Mouse (Mus musculus) erythroblast, embryonic 14.5 days (primary cell): Measurements from ENCODE around the gene Ufc1. TPM values are rescaled to one million over a fixed set of nuclear protein-coding genes. Genes with fewer than 3 reads are reported as not detected.
"Not testable (repeated sequence)": the region's sequence is repeated elsewhere in the genome, so short reads cannot be mapped to it uniquely, and the experiment has no call there.

Experiments used
- H3K27me3 ChIP-seq: 2 replicates; pipeline ENCODE4 v1.6.1; 2012; ENCODE audit warnings: inconsistent platforms; ENCODE audit not compliant: control insufficient read depth
- H3K36me3 ChIP-seq: 2 replicates; pipeline ENCODE4 v1.6.1; 2012; ENCODE audit warnings: mild to moderate bottlenecking, inconsistent platforms; ENCODE audit not compliant: control insufficient read depth
- H3K4me1 ChIP-seq: 2 replicates; pipeline ENCODE4 v1.6.1; 2012; ENCODE audit warnings: inconsistent platforms; ENCODE audit not compliant: control insufficient read depth
- H3K4me3 ChIP-seq: replicated peaks from 2 replicates; pipeline ENCODE3; 2012; ENCODE audit warnings: moderate library complexity, mild to moderate bottlenecking, inconsistent platforms
- H3K9me3 ChIP-seq: 2 replicates; pipeline ENCODE4 v1.6.1; 2012; ENCODE audit warnings: low read length, inconsistent platforms, mixed read lengths; ENCODE audit not compliant: control insufficient read depth
- GATA1 ChIP-seq: IDR thresholded peaks from 2 replicates; pipeline ENCODE4 v1.6.1; 2012; ENCODE audit warnings: low read length, inconsistent platforms, mixed read lengths
- TAL1 ChIP-seq: IDR thresholded peaks from 3 replicates; pipeline ENCODE4 v1.6.1; 2012; ENCODE audit warnings: low read length, inconsistent platforms, mixed read lengths
- polyA plus RNA-seq: library from polyadenylated mRNA; stranded (reverse); fragments of >175 nt; gene quantifications from 2 replicates; pipeline ENCODE4 v1.2.3, GENCODE M21; 2012

Ufc1 gene
- 3.9 and 4.8 TPM in 2 replicates for polyA plus RNA-seq

DNA sequence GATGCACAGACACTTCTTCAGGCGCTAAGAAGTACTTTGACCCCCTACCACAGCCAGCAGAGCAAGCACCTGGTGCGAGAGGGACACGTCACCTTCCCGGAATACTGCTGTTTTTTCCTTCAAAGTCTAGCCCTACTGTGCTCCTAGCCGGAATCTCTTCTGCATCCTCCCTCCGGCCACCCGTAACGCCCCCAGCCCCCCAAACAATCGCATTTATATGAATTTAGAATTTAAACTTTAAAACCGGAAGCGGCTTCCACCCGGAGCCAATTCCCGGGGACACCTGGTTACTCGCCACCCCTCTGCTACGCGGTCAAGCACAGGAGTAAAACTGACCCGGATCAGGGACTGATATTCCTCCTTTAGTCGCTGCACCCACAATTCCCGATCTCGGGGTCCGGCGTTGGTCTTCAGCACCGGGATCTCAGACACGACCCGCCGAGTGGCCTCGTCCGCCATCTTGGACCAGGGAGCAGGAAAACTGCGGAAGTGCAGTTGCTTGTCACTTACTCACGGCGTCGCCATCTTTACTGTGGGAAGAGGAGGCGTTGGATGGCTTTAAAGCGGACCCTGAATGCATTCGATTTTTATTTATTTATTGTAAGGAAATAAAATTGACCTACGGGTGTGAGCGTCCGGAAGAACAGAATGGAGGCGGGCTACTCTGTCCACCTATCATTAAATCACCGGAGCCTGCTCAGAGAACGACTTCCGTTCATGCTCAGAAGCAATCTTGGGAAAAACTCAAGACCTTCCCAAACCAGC lies at the start of gene Ufc1:
Ufc1 (minus strand) TSS at position 727 of the 765 bp plus-strand sequence.
- Histone ChIP-seq H3K4me1 (peaks cover 38% of the 10 kb centered on the region), H3K4me3 (peak within 1 kb of the TSS; percentile 96), H3K27me3 (peaks cover 34% of the 10 kb centered on the region), H3K9me3 (peaks cover 5% of the 10 kb centered on the region; the same call in 1 of the 2 replicates), H3K36me3 (peaks cover 11% of the 10 kb centered on the region)
- no peak for TF ChIP-seq TAL1
- no peak for TF ChIP-seq GATA1

DNA sequence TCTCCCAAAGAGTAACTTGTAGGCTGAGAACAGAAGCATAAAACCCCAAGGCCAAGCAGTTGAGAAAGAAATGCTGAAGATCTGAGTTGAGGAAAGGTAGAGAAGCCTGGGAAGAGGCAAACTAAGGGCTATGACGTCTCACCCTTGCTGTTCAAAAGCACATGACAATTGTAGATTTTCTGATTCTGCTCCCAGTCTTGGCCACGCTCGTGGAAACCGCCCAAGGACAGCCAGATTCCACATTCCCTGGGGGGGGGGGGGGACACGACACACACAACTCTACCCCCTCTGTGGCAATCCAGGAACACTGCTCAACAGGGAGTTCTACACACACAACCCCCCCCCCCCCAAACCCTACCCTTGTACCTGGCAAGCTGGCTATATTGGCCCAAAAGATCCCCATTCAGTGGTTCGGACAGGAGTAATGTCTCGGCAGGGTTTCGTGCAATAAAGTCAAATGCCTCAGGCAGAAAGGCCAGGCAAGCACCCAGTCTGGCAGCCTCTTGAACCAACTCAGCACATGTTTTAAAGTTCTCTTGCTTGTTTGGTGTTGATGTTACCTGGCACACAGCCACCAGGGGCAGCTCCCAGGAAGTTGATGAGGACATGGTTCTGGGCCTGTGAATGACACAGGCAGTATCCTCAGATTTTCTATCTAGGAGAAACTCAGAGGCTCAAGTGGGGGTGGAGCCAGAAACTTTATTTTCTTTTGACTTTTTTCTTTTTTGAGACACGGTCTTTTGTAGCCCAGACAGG lies 49.3 kb upstream of the Ufc1 start:
- Histone ChIP-seq H3K36me3 (peaks cover 62% of the 10 kb centered on the region), H3K9me3 (no peaks in the 10 kb centered on the region), H3K4me3 (peak overlapping the region; percentile 96), H3K27me3 (no peaks in the 10 kb centered on the region), H3K4me1 (peaks cover 53% of the 10 kb centered on the region)
- TF ChIP-seq TAL1 (no peak), GATA1 (no peak)

DNA sequence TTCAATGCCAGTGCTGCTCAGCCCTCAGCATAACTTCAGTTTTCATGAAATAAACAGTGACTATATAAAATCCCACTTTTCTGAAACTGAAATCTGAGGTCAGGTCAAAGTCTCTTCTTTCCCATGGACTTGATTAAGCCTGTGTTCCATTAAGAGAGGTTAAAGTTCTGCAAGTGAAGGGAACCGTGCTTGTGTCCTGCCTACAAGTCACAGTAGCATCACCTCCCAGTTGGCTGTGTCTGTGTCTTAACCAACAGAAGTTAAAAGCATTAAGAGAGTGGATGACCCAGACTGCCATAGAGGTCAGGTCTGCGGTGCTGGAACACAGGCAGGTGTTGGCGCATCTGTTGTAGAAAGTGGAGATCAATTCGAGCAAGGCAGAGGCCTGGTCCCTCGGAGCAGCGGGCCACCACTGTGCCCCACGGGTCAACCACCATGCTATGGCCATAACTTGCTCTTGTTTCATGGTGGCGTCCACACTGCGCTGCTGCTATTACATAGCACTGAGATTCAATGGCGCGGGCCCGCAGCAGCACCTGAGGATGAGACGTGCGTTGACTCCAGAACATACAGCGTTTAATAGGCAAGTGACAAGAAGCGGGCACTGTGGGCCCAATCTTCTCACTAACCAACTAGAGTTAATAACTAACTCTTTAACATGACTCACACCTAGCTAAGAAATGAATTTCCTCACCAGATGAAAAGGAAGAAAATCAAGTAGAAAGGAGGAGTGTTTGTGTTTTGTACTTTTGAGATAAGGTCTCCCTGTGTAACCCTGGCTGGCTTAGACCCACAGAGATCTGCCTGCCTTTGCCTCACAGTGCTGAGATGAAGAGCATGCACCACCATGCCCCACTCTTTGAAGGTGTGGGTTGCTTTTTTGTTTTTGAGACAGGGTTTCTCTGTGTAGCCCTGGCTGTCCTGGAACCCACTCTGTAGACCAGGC lies 47.7 kb upstream of the Ufc1 start:
- H3K36me3 ChIP-seq = peaks cover 72% of the 10 kb centered on the region
- H3K4me3 ChIP-seq = no peak overlapping the region
- H3K9me3 ChIP-seq = no peaks in the 10 kb centered on the region
- H3K4me1 ChIP-seq = peaks cover 43% of the 10 kb centered on the region
- no peaks in the 10 kb centered on the region for H3K27me3 ChIP-seq
- TF ChIP-seq GATA1 (no peak), TAL1 (no peak)

DNA sequence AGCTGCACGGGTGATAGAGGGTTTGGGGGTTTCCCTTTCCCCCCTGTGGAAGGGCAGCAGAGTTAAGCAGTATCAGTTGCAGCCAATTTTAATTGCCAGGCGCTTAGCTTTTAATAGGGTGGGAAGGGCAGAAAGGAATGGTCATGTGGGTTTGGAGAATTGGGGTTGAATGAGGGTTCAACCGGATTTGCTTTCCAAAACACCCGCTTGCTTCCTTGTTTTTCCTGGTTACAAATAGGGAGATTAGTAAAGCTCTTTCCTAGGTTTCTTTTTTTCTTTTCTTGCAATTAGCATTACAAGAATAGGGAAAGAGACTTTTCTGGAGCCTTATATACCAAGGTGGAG lies 35.4 kb upstream of the Ufc1 start:
- peak overlapping the region; percentile 99 for H3K4me3 ChIP-seq
- no peaks in the 10 kb centered on the region for H3K9me3 ChIP-seq
- H3K27me3 ChIP-seq = no peaks in the 10 kb centered on the region
- TF ChIP-seq GATA1 (no peak), TAL1 (no peak)
- H3K36me3 ChIP-seq = peaks cover 39% of the 10 kb centered on the region
- H3K4me1 ChIP-seq = peaks cover 52% of the 10 kb centered on the region

DNA sequence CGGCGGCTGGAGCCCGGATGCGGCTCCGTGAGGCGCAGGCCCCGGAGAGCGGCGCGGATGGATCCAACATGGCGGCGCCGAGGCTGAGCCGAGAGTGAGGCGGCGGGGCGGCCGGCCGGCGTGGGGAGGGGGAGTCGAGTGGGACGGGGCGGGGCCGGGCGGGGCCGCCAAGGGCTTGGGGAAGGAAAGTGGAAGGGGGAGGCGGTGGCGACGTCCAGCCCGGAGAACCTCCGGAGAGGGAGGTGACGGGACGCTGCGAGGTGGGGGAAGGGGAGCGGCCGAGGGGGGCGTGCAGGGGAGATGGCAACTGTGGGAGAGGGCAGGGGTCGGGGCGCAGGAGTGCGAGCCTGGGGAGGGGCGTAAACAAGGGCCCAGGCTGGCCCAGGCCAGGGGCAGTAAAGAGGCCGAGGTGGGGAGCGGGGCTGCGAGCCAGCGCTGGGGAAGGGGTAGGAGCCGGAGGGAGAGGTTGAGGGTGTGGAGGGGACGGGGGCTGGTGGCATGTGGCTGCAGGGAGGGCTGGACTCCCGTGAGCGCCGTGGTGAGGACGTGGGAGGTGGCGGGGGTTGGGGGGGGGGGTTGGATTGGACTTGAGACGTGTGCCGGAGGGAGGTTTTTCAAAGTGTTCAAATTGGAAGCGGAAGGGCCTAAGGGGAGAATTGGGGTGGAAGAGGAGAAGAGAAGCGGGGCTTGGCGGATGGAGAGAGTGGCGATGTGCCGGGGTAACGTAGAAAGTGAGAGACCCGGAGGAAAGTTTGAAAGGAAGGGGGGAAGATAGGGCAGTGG lies 34.8 kb upstream of the Ufc1 start:
- Histone ChIP-seq H3K4me3 (peak overlapping the region; percentile 99), H3K4me1 (peaks cover 52% of the 10 kb centered on the region), H3K27me3 (no peaks in the 10 kb centered on the region), H3K9me3 (no peaks in the 10 kb centered on the region), H3K36me3 (peaks cover 41% of the 10 kb centered on the region)
- no peak for TF ChIP-seq GATA1
- no peak for TF ChIP-seq TAL1

DNA sequence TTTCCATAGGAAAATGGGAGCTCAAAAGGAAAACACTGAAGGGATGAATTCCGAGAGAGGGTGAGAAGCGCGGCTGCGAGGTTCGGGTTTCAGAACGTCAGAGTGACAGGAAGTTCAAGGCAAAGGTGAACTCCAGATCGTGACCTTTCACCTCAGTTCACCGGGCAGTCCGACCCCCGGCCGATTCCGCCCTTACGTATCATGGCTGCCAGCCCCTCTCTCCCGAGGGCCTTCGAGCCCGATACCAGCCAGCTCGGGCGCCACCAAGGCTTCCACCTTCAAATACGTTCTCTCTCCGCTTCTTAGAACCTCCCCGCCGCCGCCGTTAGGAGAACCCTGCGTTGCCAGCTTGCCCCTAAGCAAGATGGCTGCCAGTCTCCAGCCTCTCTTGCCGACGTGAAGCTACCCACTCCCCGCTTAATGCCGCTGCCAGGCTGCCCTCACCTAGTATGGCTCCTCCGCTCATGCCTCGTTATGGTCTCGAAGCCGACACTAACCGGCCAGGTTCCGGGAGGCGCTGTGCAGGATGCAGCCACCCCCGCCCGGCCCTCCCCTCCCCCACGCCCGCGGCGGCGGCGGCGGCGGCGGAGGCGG lies 34.1 kb upstream of the Ufc1 start, which contains the start of gene Dedd:
Dedd (plus strand) TSS at position 307 of the 594 bp plus-strand sequence.
- Histone ChIP-seq H3K36me3 (peaks cover 38% of the 10 kb centered on the region), H3K9me3 (no peaks in the 10 kb centered on the region), H3K4me3 (peak within 1 kb of the TSS; percentile 99), H3K4me1 (peaks cover 52% of the 10 kb centered on the region), H3K27me3 (no peaks in the 10 kb centered on the region)
- TF ChIP-seq GATA1 (no peak), TAL1 (no peak)

DNA sequence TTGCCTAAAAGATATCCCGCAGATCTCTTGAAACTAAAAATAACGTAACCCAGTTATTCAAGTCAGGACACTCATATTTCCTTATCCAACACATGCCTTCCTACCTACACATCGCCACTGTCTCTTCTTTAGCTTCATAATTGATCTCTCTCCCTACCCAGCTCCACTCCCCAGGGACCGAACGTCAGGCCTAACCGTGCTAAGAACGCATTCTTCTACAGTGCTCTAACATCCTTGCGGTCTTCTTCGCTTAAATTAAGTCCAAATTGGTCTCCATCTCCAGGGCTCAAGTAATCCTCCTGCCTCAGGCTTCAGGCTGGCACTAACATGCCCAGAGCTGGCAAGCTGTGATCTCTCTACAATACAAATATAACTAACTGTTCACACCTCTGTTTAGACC lies 33.4 kb upstream of the Ufc1 start:
- H3K4me3 ChIP-seq = peak overlapping the region; percentile 99
- TF ChIP-seq GATA1 (no peak), TAL1 (no peak)
- peaks cover 48% of the 10 kb centered on the region for H3K4me1 ChIP-seq
- H3K36me3 ChIP-seq = peaks cover 34% of the 10 kb centered on the region
- no peaks in the 10 kb centered on the region for H3K9me3 ChIP-seq
- H3K27me3 ChIP-seq = no peaks in the 10 kb centered on the region

DNA sequence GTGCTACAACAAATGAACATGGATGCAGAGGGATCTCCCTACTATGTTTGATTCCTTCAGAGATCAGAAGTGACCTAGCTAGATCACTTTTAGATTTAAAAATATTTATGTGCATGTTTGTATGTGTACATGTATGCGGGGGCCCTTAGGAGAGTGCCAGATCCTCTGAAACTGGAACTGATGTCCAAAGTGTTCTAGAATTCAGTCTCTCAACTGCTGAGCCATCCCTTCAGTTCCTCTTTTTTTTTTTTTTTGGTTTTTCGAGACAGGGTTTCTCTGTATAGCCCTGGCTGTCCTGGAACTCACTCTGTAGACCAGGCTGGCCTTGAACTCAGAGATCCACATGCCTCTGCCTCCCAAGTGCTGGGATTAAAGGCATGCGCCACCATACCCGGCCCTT lies 31.8 kb upstream of the Ufc1 start:
- peaks cover 27% of the 10 kb centered on the region for H3K36me3 ChIP-seq
- not testable (repeated sequence) for H3K9me3 ChIP-seq, H3K27me3 ChIP-seq, H3K4me3 ChIP-seq
- H3K4me1 ChIP-seq = peaks cover 46% of the 10 kb centered on the region
